Mouse (Mus musculus) lung, postnatal 14 days (tissue): ENCODE data around the gene Sfi1.
"Not testable (repeated sequence)": the region's sequence is repeated elsewhere in the genome, so short reads cannot be mapped to it uniquely, and the experiment has no call there.

ENCODE experiments used
- DNase-seq: peaks from one replicate; pipeline ENCODE4 v3.0.0; 2021

Gene Sfi1

GRCm38 (mm10) chr11:3101072-3101874 is 92.0 kb downstream of the Sfi1 start:
- DNase-seq = no peak

- DNase-seq = not testable (repeated sequence)
Observed at GRCm38 (mm10) chr11:3100066-3100645, 93.1 kb downstream of the Sfi1 start.
